Mouse (Mus musculus): ENCODE results near the gene Cyp4x1.

- no peak for TF ChIP-seq CTCF (IDR thresholded peaks at IDR 0.05; ENCODE audit: low read depth)
- no peak for TF ChIP-seq EP300 (IDR thresholded peaks at IDR 0.05; ENCODE audit: low read depth)
Measured at GRCm38 (mm10) chr4:115091806-115092205, 42.3 kb downstream of the Cyp4x1 start.

Data from heart, postnatal 0 days (tissue).